Mouse (Mus musculus) frontal cortex, postnatal 10 days (tissue): ENCODE results near the gene Misp.
A peak's percentile ranks its signal among the peaks of the same experiment; 100 is the strongest.

Source experiments
- DNase-seq, 2 experiments: peaks; one replicate each; pipeline ENCODE4 v3.0.0; 2022; ENCODE audit warnings: low spot score in 2 of 2, mixed read lengths in 1 of 2

Gene Misp

DNA sequence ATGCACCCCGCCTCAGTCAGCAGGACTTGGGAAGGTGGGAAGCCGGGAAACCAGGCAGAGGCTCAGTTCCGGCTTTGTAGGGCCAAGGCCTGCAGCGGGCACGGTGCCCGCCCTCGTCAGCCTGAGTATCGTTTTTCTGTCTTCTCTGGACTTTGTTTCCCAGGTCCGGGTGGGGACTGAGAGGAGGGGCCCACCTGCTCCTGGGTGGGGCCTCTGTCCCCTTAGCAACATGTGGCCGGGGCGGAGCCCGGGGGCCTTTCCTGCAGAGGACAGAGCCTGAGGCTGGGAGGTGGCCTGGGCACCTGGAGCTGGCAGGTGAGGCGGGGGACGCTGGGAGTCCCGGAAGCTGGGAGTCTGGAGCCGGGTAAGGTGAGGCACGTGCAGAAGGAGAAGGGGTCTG is 1.6 kb downstream of the Misp start:
- no peak for DNase-seq

GRCm38 (mm10) chr10:79823011-79823410 is 2.2 kb downstream of the Misp start:
- DNase-seq, result no peak

DNA sequence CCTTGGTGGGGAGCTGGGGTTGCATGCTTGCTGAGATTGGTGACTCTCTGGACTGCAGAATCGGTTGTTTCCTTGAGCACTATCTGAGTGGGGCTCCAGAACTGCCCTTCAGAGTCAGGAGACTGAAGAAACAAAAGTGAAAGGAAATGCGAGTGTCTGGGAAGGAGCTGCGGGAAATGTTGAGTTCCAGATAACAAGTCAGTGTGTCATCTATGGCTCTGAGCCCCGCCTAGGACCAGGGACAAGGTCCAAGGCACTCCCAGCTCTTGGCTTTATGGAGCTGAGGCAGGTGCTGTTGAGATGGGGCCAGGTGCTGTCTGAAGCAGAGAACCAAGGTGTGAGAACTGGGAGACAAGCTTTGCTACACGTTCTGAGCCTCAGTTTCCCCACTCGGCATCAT is 3.6 kb downstream of the Misp start:
- DNase-seq, result no peak

DNA sequence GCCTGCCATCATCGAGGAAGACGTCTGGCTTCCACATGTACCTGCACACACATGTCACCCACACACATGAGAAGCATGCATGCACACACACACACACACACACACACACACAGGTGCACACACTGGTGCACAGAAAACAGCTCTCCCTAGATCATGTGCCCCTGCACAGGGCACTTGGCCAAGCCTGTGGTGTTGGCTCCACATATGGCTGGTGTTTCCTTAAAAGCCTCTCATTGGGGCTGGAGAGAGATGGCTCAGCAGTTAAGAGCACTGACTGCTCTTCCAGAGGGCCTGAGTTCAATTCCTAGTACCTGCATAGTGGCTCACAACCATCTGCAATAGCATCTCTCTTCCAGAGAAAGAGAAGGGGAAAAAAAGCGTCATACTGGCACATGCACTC is 10.8 kb downstream of the Misp start:
- no peak for DNase-seq

- no peak for DNase-seq
These were observed 11.4 kb downstream of the Misp start for GRCm38 (mm10) chr10:79832026-79832785.

- DNase-seq, result no peak
These were observed 12.0 kb downstream of the Misp start for GRCm38 (mm10) chr10:79832786-79833181.

DNA sequence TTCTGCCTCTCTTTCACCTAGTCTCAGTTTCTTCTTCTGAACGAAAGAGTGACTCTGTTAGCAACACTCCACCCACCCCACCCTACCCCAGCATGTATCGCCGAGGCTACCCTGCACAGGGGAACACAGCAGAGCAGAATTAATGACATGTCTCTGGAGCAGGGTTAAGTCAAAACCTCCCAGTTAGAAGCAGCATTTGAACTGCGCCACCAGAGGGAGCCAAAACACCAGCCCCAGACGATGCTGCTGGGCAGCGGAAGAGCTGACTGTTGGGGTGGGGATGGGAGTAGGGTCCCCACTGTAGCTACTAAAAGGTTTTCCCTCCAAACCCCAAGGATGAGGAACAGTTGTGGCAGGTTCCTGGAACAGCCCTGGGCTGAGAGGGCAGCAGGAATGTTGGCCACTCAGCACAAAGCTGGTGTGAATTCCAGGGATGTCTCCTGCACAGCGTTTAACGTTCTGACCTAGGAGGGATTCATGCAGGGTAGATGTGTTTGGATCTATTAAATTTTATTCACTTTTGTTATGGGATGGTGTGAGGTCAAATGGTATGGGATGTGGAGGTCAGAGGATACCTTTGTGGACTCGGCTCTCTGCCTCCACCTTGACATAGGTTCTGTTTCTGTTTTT is 14.1 kb downstream of the Misp start:
- DNase-seq, result peak in 1 of 2 experiments; percentile 70

- DNase-seq, result no peak
These were observed 16.1 kb downstream of the Misp start for GRCm38 (mm10) chr10:79836918-79837317.

DNA sequence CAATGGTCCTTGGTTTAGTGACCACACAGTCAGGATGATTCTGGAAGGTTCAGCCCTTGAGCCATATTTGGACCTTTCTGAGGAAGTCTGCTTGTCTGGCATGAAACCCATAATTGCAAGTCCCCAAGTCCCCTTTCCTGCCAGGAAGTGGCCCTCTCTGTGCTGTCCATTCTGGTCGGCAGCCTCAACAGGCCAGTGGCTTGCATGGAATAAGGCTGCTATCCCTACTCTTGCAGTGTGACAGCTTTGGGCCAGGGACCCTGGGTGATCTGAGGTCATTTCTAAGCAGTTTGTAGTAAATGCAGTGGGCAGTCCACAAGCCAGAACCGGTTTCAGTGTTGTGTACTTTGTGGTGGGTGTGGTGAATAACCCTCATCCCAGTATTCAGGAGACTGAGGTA is 17.4 kb downstream of the Misp start:
- no peak for DNase-seq

DNA sequence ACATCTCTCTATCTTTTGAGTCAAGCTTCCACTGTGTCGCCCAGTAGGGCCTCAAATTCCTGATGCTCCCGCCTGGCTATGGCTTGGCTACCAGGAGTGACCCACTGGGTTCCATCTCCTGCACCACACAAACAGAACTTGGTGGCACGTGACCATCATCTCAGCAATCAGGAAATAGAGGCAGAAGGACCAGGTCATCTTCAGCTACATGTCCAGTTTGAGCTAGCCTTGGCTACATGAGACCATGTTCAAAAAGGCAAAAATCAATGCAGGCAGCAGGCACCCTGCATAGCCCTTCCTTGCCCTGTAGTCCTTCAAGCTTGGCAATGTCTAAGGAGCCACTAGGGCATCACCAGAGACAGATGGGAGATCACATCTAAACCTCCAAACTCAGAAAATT is 19.3 kb downstream of the Misp start:
- DNase-seq, result no peak

- peak; percentile 66 to 74 for DNase-seq
These were observed 20.1 kb downstream of the Misp start for GRCm38 (mm10) chr10:79840644-79841551.

- DNase-seq, result no peak
These were observed 21.5 kb downstream of the Misp start for GRCm38 (mm10) chr10:79842322-79842721.

DNA sequence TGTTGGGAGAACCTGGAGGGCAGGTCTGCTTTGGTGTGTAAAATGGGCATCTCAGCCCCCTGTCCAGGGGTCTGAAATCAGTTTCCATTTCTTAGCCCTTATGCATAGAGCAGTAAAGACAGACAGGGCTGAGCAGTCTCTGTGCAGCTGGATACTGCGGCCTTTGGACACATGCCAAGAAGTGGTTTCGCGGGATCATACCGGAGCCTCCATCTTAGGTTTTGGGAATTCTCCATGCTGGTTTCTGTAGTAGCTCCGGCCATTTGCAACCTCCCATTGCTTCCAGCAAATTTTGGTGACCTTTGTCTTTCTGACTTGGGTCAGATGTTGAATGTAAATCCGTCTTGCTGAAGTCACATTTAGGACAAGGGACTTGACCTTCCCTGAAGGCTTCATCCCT is 22.7 kb downstream of the Misp start:
- no peak for DNase-seq

- no peak for DNase-seq
These were observed 25.8 kb downstream of the Misp start for GRCm38 (mm10) chr10:79846553-79846952.

DNA sequence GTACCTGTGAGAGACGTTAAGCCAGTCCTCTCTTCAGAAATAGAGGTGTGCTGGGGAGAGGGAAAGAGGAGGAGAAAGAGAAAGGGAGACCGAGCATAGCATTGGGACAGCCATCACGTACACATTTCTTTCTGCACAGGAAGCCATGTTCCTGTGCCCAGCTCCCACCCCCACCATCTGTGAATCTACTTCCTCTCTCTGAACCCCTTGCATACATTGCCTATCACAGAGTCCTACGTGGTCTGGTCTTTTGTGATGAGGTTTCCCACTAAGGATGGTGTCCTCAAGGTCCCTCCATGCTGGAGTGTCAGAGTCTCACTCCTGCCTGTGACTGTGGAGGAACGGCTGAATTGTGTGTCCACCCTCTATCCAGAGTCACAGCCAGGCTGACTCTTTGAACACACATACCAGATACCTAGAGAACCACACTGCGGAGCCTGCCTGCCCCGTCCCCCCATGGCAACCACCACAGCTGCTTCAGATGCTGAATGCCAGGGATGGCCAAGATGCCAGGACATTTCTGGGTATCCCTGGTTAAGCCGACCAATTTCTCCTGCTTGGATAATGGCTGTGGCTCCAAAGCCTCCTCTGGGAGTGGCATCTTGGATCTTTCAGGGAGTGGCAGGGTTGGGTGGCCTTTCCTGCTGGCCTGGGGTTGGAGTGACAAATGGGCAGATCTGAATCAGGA is 29.3 kb downstream of the Misp start:
- no peak for DNase-seq

GRCm38 (mm10) chr10:79851653-79852052 is 30.9 kb downstream of the Misp start:
- no peak for DNase-seq

DNA sequence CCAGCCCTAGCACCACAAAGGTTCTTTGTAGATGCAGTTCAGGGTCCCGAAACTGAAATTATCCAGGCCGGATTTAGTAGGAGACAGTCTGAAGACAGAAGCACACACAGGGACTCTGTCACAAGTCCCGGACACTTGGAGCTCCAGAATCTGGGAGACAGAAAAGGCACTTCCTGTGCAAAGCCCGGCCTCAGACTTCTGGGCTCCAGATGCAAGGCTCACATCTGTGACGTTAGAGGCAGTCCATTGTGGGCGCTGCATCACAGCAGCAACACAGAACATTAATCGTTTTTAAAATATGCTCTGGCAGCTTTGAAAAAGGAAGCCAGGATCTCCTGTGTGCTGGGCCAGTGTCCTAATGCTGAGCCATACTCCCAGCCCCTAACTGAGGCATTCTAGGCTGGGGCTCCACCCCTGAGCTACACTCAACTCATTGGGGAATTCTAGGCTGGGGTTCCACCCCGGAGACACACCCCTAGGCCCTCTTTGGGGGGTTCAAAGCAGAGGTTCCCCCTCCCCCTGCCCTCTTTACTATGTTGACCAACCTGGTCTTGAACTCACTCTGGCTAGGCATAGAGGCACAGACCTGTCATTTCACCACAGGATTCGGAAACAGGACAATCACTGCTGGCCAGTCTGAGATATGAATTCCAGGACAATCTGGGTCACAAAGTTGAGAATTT is 31.5 kb downstream of the Misp start:
- no peak for DNase-seq

GRCm38 (mm10) chr10:79852827-79853226 is 32.0 kb downstream of the Misp start:
- no peak for DNase-seq

DNA sequence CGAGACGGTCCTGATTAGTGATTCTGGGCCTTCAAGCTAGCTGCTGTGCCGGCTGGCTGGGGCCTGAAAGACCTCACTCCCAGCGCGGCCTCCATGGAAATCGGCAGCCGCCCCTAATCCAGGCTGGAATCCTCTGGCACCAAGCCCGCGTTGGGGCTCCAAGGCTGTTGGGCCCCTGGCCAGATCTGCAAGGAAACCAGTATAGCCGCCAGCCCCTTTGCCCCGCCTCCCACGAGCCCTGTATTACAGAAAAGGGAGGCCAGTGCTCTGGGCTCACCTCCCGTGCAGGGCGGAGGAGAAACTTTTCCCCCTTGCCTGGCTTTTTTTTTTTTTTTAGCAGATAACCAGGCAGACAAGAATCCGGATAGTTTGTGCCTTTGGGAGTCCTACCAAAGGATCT is 32.6 kb downstream of the Misp start:
- peak; percentile 86 to 90 for DNase-seq

DNA sequence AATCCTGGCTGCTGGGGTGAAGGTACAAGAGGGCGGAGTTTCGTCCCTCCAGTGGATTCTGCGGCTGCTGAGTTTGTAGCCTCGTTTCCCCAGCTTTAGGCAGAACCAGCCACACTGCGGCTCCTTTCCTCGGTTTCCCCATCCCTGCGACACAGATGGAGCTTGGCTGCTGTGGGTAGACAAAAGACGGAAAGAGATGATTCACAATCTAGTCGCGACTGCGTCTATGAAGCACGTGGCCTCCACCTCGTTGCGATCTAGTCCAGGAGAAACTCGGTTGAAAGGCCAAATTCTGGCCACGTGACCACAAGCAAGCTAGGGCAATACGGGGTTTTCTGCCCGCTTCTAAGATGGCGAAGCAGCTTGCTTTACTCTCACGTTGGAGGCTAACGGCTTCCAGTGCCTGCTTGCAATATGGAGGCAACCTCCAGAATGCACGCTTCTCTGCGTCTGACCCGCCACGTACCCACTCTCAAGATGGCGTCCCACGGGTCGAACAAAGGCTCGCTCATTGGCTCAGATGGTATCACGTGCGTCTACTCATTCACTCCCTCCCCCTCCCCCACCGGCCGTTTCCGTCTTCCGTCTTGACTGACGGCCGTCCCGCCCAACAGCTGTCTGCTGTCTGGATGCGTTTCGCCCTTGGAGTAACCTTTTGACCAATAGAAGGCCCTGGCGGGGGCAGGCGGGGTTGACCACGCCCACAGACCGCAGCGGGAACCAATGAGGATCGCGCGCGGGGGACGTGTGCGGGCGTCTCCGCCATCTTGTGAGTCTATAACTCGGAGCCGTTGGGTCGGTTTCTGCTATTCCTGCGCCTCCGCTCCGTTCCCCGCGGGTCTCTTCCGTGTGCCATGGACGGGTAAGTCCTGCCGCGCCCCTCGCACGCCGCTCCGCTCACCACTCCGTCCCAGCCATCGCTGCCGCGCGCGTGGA is 33.3 kb downstream of the Misp start, which contains the start of gene Ptbp1:
Ptbp1 (plus strand) TSS at position 568 of the 936 bp plus-strand sequence.
- DNase-seq, result peak; percentile 99
